Mouse (Mus musculus) right cerebral cortex, postnatal 10 days (tissue): ENCODE data around the gene Dhdds.
"Not testable (repeated sequence)": the region's sequence is repeated elsewhere in the genome, so short reads cannot be mapped to it uniquely, and the experiment has no call there.

Experiments used
- DNase-seq, 2 experiments: peaks; one replicate each; pipeline ENCODE4 v3.0.0; 2021; ENCODE audit warnings: low spot score in 2 of 2

Gene Dhdds

GRCm38 (mm10) chr4:134005581-134006358, 5.1 kb upstream of the Dhdds start:
- DNase-seq, result no peak

- no peak for DNase-seq
These were observed 2.2 kb upstream of the Dhdds start for GRCm38 (mm10) chr4:134002903-134003302.

GRCm38 (mm10) chr4:134002246-134002645, 1.5 kb upstream of the Dhdds start:
- DNase-seq, result no peak

GRCm38 (mm10) chr4:134001710-134002109, 992 bp upstream of the Dhdds start:
- DNase-seq, result no peak

DNA sequence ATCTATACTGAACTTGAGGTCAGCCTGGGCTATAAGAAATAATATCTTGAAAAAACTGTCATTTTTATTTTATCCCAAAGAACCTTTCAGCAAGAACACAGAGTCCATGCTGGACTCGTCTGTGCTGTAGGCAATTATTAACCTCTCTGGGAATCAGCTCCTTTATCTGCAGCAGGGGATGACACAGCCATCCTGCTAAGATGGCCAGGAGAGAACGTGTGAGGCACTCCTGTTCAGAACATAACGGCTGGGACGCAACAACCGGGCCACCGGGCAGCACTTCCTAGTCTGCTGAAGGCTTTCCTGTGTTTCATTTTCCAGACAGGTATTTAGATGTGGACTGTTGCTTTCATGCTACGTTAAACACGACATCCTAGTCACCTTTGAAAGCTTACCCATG, 6.0 kb downstream of the Dhdds start:
- no peak for DNase-seq

DNA sequence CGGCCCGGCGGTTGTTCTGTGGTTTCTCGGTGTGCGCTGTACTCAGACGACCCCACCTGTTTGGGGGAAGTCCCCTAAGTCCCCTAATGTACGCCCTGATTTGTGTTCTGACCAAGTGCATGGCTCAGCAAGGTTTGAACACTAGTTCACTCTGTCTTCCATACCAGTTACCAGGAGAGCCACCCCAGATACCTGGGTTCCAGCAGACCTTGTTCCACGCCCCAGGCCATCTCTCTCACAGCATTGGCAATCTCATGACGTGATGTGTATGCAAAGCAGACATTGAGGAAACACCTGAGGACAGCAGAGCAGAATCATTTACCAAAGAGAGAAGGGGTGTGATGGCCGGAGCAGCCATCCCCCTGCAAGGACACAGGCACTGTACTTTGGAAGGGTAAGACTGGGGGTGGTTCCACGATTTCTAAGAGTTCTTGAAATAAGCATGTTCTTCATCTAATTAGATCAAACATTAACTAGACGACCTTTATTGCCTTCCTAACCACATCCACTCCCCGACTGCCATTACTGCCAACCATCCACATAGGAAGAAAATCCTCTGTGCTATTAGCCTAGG, 9.5 kb downstream of the Dhdds start:
- no peak for DNase-seq

- no peak for DNase-seq
These were observed 10.7 kb downstream of the Dhdds start for GRCm38 (mm10) chr4:133990035-133990434.

DNA sequence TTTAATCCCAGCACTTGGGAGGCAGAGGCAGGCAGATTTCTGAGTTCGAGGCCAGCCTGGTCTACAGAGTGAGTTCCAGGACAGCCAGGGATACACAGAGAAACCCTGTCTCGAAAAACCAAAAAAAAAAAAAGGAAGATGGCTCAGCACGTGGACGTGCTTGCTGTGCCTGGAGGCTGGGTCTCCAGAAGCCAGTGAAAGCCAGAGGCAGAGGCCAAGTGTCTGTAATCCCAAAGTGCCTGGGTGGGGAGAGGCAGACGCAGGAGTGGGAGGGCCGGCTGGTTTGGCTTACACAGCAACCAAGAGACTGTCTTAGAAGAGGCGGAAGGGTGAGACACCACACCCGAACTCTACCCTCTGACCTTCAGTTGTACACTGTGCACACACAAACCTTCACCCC, 12.4 kb downstream of the Dhdds start:
- not testable (repeated sequence) for DNase-seq

DNA sequence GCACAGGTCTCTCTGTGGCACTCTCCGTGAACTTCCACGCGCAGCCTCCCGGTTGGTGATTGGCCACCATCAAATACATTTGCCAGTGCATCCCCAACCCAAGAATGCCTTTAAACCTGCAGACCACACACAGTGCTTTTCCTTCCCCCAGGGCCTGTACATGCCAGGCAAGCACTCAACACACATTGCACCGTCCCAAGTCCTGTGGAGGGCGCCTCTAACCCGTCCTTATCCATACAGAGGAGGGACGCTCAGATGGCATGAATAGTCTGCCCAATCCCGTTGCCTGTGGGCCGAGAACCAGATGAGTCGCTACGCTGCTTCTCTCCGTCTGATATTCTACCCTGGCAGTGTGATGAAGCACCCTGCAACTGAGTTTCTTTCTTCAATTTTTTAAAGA, 17.8 kb downstream of the Dhdds start:
- no peak for DNase-seq

DNA sequence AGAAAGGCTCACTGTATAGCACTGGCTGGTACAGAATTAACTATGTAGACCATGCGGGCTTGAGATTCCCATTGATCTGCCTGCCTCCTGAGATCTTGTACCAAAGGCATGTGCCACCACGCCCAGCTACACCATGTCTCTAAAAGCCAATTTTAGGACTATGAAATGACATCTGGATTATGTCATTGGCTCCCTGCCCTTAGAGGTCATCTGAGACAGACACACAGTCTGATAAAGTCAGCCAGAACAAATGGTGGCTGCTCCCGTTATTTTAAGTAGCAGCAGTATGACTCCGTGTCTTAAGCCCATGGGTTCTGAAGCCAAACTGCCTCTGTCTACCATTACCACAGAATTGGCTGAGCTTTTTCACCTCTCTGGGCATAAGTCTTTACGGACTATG, 20.2 kb downstream of the Dhdds start:
- DNase-seq, result no peak

GRCm38 (mm10) chr4:133978021-133978711, 22.6 kb downstream of the Dhdds start:
- DNase-seq, result no peak

DNA sequence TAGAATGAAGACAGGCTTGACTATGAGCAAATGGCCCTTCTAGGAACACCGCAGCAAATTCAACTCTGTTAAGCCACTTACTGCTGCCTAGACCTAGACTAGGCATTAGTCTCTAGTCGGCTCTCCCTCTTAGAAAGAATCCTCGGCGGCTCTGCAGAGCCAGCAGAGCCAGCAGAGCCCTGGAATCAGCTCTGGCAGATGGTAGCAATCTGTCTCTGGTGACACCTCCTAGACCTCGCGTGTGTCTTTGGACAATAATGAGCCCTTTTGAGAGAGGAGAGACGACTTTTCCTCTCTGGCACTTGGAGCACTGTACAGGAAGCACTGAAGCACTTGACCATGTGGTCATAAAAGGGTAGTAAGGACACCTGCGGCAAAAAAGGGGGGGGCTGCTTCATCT, 29.0 kb downstream of the Dhdds start:
- DNase-seq, result no peak

- DNase-seq, result peak; percentile 62
These were observed 29.8 kb downstream of the Dhdds start for GRCm38 (mm10) chr4:133970876-133971275.

DNA sequence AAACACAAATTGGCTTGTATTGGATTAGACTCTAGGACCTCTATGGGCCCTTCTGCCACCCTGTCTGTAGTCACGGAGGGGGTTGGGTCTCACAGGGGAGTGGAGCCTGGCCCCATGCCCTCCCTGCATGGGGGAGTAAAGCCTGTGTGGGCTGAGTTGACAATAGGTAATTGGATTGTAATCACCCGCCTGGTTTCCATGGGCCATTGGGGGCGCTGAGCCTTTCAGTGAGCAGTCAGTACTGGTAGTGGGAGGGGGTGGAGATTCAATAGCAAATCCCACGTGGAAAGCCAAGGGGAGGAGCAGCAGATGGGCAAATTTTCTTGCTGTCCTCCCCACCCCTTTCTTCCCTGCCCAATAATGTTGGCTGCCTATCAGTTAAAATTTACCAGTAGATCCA, 30.5 kb downstream of the Dhdds start:
- DNase-seq, result peak; percentile 66 to 72

- DNase-seq, result peak; percentile 47 to 57
These were observed 31.5 kb downstream of the Dhdds start for GRCm38 (mm10) chr4:133969114-133969770.

GRCm38 (mm10) chr4:133968150-133968921, 32.4 kb downstream of the Dhdds start, which contains the start of gene Hmgn2:
TSS of gene Hmgn2 (minus strand) at chr4:133968650.
- peak; percentile 64 to 66 for DNase-seq

DNA sequence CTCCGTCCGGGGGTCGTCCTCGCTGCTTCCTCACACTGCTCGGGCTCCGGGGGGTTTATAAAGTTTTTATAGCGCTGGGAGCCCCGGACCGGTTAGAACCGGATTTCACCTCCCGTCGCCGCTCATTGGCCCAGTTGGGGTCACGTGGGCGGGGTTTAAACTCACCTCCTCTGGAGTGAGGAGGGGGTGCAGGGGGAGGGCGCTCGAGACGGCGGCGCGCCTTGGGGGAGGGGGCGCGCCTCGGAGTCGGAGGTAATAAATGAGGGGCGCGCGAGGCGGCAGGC, 32.9 kb downstream of the Dhdds start:
- DNase-seq, result peak; percentile 98

DNA sequence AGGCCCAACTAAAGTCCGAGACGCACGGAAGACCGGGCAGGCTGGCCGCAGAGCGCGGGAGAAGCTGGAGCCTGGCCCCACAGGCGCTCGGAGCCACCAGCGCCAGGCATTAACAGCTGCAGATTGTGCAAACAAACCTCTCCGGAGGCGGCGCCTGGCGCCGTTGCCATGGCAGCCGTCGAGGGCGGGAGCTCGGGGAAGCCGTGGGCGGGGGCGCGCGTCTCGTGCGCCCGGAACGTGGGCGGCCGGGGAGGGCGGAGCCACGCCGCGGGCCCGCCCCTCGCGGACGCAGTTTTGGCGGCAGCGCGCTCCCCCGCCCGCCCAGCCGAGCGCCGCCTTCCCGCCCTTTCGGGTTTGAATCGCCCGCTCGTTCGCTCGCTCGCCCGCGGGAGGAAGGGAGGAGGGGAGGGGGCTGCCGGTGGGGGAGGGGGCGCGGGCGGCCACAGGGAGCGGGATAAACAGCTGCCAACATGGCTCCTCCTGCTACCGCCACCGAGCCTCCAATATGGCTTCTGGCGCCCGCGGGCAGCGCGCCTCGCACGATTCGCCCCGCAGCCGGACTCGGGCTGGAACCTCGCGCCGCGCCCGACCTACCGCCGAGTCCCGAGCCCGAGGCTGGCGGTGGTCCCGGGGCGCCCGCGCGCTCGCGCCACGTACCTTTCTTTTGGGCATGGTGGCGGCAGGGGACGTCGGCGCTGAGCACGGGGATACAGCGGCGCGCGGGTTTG, 33.4 kb downstream of the Dhdds start:
- DNase-seq, result peak; percentile 98 to 99

DNA sequence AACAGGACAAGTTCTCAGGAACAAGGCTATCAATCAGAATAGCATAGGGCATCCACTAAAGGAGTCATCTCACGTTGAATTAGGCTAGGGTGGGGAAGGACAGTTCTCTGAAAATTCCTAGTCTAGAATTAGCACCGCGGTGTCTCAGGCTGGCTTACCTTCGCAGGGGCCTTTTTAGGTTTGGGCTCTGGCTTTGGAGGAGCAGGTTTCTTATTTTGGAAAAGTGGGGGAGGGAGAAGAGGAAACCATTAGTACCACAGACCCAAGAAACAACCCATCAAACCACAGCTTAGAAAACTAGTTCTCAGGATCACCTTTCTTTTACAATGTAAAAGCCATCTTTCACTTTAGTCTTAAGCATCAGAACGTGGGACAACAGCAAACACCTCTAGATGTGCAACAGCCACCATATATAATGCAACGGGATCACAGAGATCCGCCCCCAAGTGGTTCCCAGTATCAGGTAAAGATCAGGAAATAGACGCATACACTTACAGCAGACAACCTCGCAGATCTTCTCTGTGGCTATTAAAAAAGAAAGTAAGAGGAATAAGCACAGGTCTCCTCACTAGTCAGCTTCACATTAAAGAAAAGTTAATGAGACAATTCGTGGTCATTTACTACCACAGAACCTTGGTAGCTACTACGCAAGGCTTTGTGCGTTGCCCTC, 34.3 kb downstream of the Dhdds start:
- DNase-seq, result no peak

DNA sequence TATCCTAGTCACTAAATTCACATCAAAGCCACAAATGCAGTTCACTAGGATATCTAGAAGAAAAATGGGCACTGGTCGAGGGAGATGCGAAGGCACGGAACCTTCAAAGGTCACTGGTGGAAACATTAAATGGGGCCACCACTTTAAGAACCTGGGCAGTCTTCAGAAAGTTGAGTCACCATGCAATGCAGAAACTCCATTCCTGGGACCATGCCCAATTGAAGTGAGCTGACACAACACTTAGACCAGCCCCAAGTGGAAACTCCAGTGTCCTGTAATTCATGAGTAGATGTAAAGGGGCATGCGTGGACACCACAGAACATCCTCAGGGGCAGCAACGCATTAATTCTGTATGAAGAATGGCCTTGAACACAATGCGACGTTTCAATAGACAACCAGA, 38.2 kb downstream of the Dhdds start:
- DNase-seq, result no peak

GRCm38 (mm10) chr4:133958884-133959283, 41.8 kb downstream of the Dhdds start:
- no peak for DNase-seq
